Mouse (Mus musculus) liver, postnatal 0 days (tissue): ENCODE results near the gene Fhit.

Experiments used
- CTCF ChIP-seq: sonication (generic); IDR thresholded peaks from 2 replicates; pipeline ENCODE4 v1.5.1; 2016; ENCODE audit warnings: antibody characterized with exemption, low read depth
- EP300 ChIP-seq: IDR thresholded peaks from 2 replicates; pipeline ENCODE4 v1.6.1; 2016; ENCODE audit warnings: antibody characterized with exemption, low read depth, mild to moderate bottlenecking

DNA sequence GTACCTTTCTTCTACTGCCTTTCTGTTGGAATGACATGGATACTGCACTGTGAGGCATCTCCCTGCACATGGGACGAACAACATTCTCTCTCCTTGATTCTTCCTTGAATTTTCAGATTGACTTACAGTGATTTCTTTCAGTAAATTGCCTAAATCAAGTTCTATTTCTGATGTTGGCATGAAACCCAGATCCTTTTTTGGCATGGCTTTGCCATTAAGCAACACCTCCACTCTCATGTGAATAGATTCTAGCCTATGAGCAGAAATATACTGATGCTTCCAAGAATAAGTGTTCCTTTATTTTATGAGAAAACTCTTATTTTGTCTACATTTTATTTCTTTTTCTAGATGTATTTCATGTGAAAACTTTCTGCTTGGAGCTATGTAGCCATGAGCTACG lies 383.1 kb downstream of the Fhit start:
- TF ChIP-seq CTCF (no peak), EP300 (no peak)
